ENCODE assay signal across 8 mouse cellular contexts in genomic region chr1:191955101-191955500, GRCm38 (mm10). TPM values are rescaled to one million over a fixed set of nuclear protein-coding genes. Genes with fewer than 3 reads are reported as not detected.
DNase-seq lines count a peak whose midpoint lies in the region; ATAC-seq lines count a peak whose summit lies in the region.

No protein-coding gene starts in this region.

- DNase-seq in liver: peak; percentile 19
- DNase-seq in liver, embryonic 11.5 days (ENCODE audit: low spot score): no peak
- DNase-seq in kidney, postnatal 36 days: peak; percentile 52 to 67
- no peak for DNase-seq in hindbrain, embryonic 14.5 days (ENCODE audit: low spot score)
- DNase-seq in MN1 (ENCODE audit: low spot score): no peak
- DNase-seq in retina, embryonic 14.5 days (ENCODE audit: low spot score): no peak

- H3K27me3 ChIP-seq in liver, embryonic 11.5 days (replicated peaks; ENCODE audit: control insufficient read depth, insufficient read depth, low read length): no peaks in the 10 kb centered on the region
- no peaks in the 10 kb centered on the region for H3K27me3 ChIP-seq in heart, embryonic 12.5 days (replicated peaks)
- no peaks in the 10 kb centered on the region for H3K27me3 ChIP-seq in stomach, embryonic 16.5 days (ENCODE audit: control insufficient read depth, insufficient read depth, low read length)
- no peaks in the 10 kb centered on the region for H3K27me3 ChIP-seq in hindbrain, embryonic 14.5 days (ENCODE audit: control insufficient read depth, insufficient read depth, low read length)

- H3K9ac ChIP-seq in liver, embryonic 11.5 days (ENCODE audit: low read depth, low read length): no peak overlapping the region
- H3K9ac ChIP-seq in heart, embryonic 12.5 days: no peak overlapping the region
- no peak overlapping the region for H3K9ac ChIP-seq in stomach, embryonic 16.5 days (ENCODE audit: low read length)
- no peak overlapping the region for H3K9ac ChIP-seq in hindbrain, embryonic 14.5 days

- H3K4me3 ChIP-seq in liver, embryonic 11.5 days (ENCODE audit: low read depth, low read length): no peak overlapping the region
- H3K4me3 ChIP-seq in heart, embryonic 12.5 days: no peak overlapping the region
- H3K4me3 ChIP-seq in stomach, embryonic 16.5 days (replicated peaks; ENCODE audit: low read length): no peak overlapping the region
- no peak overlapping the region for H3K4me3 ChIP-seq in hindbrain, embryonic 14.5 days (replicated peaks; ENCODE audit: low read length)

- WGBS in liver, embryonic 11.5 days: 45% methylated on average over 3 of the region's 3 CpGs
- WGBS in heart, embryonic 12.5 days: 50% methylated on average over 3 of the region's 3 CpGs
- WGBS in stomach, embryonic 16.5 days: 62% methylated on average over 3 of the region's 3 CpGs
- WGBS in hindbrain, embryonic 14.5 days: 69% methylated on average over 3 of the region's 3 CpGs

- H3K4me2 ChIP-seq in liver, embryonic 11.5 days: no peak overlapping the region
- H3K4me2 ChIP-seq in heart, embryonic 12.5 days: no peak overlapping the region
- no peak overlapping the region for H3K4me2 ChIP-seq in stomach, embryonic 16.5 days (ENCODE audit: low read depth, low read length)
- no peak overlapping the region for H3K4me2 ChIP-seq in hindbrain, embryonic 14.5 days (replicated peaks)

- no peak; the same call in 1 of the 2 replicates for ATAC-seq in liver, embryonic 11.5 days (replicated peaks; ENCODE audit: low FRiP score)
- ATAC-seq in heart, embryonic 12.5 days (ENCODE audit: insufficient number of reproducible peaks, low FRiP score): peak; percentile 72; the same call in 1 of the 2 replicates
- peak; percentile 58; the same call in 1 of the 2 replicates for ATAC-seq in stomach, embryonic 16.5 days (ENCODE audit: insufficient read depth, low FRiP score)
- ATAC-seq in hindbrain, embryonic 14.5 days (ENCODE audit: low FRiP score): no peak

- no peaks in the 10 kb centered on the region for H3K36me3 ChIP-seq in liver, embryonic 11.5 days (ENCODE audit: control insufficient read depth, insufficient read depth, low read length)
- H3K36me3 ChIP-seq in heart, embryonic 12.5 days: no peaks in the 10 kb centered on the region
- no peaks in the 10 kb centered on the region for H3K36me3 ChIP-seq in stomach, embryonic 16.5 days (ENCODE audit: control insufficient read depth, insufficient read depth, low read length)
- no peaks in the 10 kb centered on the region for H3K36me3 ChIP-seq in hindbrain, embryonic 14.5 days (replicated peaks; ENCODE audit: control insufficient read depth, insufficient read depth)

- no peaks in the 10 kb centered on the region for H3K4me1 ChIP-seq in liver, embryonic 11.5 days (replicated peaks; ENCODE audit: control insufficient read depth, insufficient read depth, low read length)
- H3K4me1 ChIP-seq in heart, embryonic 12.5 days (replicated peaks): no peaks in the 10 kb centered on the region
- H3K4me1 ChIP-seq in stomach, embryonic 16.5 days (ENCODE audit: control insufficient read depth, insufficient read depth, low read length): no peaks in the 10 kb centered on the region
- H3K4me1 ChIP-seq in hindbrain, embryonic 14.5 days (replicated peaks; ENCODE audit: control insufficient read depth, insufficient read depth, low read length): no peaks in the 10 kb centered on the region

- H3K9me3 ChIP-seq in liver, embryonic 11.5 days (ENCODE audit: control insufficient read depth, low read length): no peaks in the 10 kb centered on the region
- no peaks in the 10 kb centered on the region for H3K9me3 ChIP-seq in heart, embryonic 12.5 days (replicated peaks)
- H3K9me3 ChIP-seq in stomach, embryonic 16.5 days (replicated peaks; ENCODE audit: control insufficient read depth, low read length): no peaks in the 10 kb centered on the region
- H3K9me3 ChIP-seq in hindbrain, embryonic 14.5 days (ENCODE audit: control insufficient read depth, low read length): no peaks in the 10 kb centered on the region

- no peak overlapping the region for H3K27ac ChIP-seq in liver, embryonic 11.5 days (ENCODE audit: low read depth, low read length)
- peak overlapping the region; percentile 19; the same call in 1 of the 2 replicates for H3K27ac ChIP-seq in heart, embryonic 12.5 days (ENCODE audit: poor library complexity, severe bottlenecking)
- peak overlapping the region; percentile 69 for H3K27ac ChIP-seq in stomach, embryonic 16.5 days (ENCODE audit: low read length)
- H3K27ac ChIP-seq in hindbrain, embryonic 14.5 days: no peak overlapping the region

RNA-seq across cellular contexts. Expression of gene Rd3, which starts 22.1 kb away (rescaled TPM):
- 0.21 TPM in 1 of 2 replicates, not detected in the other for polyA plus RNA-seq in liver, embryonic 11.5 days (2014; fragmentation: Nextera tagmentation; extraction: Ambion mirVana)
- polyA plus RNA-seq in heart, embryonic 12.5 days (2016; fragmentation: Nextera tagmentation; extraction: Ambion mirVana): 1.3 and 1.7 TPM in 2 replicates
- 0.19 and 0.25 TPM in 2 replicates for polyA plus RNA-seq in stomach, embryonic 16.5 days (2015; fragmentation: Nextera tagmentation; extraction: Ambion mirVana)
- polyA plus RNA-seq in hindbrain, embryonic 14.5 days (2014; fragmentation: Nextera tagmentation; extraction: Ambion mirVana): 2.6 and 5.3 TPM in 2 replicates

RNA-seq across cellular contexts. Expression of gene Slc30a1, which starts 48.5 kb away (rescaled TPM):
- 2.6 and 3.1 TPM in 2 replicates for polyA plus RNA-seq in liver, embryonic 11.5 days (2014; fragmentation: Nextera tagmentation; extraction: Ambion mirVana)
- 4.8 and 5.0 TPM in 2 replicates for polyA plus RNA-seq in heart, embryonic 12.5 days (2016; fragmentation: Nextera tagmentation; extraction: Ambion mirVana)
- 1.6 and 1.7 TPM in 2 replicates for polyA plus RNA-seq in stomach, embryonic 16.5 days (2015; fragmentation: Nextera tagmentation; extraction: Ambion mirVana)
- 3.5 and 3.7 TPM in 2 replicates for polyA plus RNA-seq in hindbrain, embryonic 14.5 days (2014; fragmentation: Nextera tagmentation; extraction: Ambion mirVana)

Comparison
In these comparisons a context has a peak if more than half of its experiments do, and no peak if none do; other contexts are left out.
1. DNase-seq: peak in liver (single experiment) and kidney, postnatal 36 days (2 of 2); none in liver, embryonic 11.5 days (single experiment), hindbrain, embryonic 14.5 days (single experiment), MN1 (single experiment) and retina, embryonic 14.5 days (single experiment).
2. ATAC-seq: peak in heart, embryonic 12.5 days (single experiment) and stomach, embryonic 16.5 days (single experiment); none in liver, embryonic 11.5 days (single experiment) and hindbrain, embryonic 14.5 days (single experiment).
3. H3K27ac ChIP-seq: peak in heart, embryonic 12.5 days (single experiment) and stomach, embryonic 16.5 days (single experiment); none in liver, embryonic 11.5 days (single experiment) and hindbrain, embryonic 14.5 days (single experiment).